Mouse (Mus musculus) lung, postnatal 10 days (tissue): Measurements from ENCODE around the gene Nfic.

ENCODE experiments used
- DNase-seq: peaks from one replicate; pipeline ENCODE4 v3.0.0; 2021

The Nfic gene

DNA sequence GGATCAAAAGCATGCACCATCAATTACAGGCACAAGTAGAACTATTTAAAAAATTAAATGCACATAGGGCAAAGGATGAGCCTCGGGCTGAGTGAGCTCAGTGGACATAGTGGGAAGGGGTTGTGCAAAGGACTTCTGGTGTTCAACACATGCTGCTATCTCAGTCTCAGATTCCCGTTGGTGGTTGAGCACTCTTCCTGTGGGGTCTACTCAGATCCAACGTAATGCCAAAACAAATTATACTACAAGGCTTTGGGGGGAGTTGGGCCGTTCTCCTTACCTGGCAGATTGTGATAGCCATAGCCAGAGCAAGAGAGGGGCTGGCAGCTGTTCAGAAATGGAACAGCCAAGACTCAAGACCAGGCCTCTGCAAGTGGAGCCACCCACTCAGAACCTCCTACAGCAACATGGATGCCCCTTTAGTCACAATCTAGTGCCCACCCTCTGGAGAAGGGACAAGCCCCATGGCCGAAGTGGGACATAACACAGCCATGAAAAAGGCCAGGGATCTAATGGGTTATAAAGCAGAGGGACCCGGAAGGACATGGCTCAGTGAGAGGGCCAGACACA lies 75.5 kb downstream of the Nfic start:
- DNase-seq, result no peak

GRCm38 (mm10) chr10:81379183-81379553 lies 76.3 kb downstream of the Nfic start:
- DNase-seq, result no peak

DNA sequence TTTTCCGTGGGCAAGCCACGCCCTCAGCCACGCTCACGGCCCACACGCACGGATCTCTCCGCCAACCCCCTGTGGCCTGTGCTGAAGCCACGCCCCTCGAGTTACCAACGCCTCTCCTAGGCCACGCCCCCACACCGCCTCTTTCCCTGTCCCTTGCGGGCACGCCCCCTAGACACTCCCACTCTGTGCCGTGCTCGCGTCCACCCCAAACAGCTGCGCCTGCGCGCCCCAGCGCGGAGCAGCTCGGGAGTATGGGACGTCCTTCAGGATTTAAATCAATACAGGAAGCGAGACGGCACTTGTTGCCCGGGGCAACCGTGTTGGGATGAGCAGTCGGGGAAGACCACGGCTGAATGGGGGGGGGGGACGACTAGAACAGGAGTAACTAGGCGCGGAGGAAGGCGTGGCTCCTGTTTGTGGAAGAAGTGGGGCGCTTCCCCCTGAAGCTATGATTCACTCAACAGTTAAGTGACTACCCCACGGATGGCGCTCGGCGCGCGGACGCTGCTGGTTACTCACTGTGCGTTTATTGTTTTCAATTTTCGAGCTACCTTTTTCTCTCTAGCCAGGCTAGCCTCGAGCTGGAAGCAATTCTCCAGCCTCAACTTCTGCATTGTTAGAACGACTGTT lies 76.8 kb downstream of the Nfic start:
- peak; percentile 100 for DNase-seq

DNA sequence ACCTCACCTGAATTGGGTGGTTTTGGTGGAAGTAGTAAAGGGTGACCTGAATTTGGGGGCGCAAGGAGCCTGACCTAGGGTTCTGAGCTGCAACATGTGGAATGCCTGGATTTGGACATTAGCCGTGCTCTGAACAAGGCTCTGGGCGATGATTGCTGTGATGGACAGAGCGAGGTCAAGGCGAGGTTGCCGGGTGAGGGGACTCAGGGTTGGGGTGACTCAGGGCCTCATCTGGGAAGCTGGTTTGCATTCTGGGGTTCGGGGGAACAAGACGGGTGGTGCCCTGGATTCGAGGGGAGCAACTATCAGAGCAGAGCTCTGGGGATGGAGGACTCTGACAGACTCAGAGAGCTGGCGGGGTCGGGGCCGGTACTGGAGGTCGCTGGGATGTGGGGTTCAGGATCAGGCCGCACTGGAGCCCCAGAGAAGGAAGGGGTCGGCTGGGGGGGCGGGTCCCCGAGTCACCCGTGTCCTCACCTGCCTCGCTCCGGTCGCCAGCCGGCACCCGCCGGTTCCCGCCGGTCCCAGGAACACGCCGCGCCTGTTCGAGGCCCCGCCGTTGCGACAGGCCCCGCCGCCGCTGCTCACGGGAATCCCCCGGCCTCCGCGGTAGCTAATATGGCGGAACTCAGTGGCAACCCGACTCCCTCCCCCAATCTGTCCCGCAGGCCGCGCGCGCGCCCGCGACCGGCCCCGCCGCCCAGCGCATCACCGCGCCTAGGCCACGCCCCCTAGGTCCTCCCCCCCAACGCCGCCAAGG lies 77.5 kb downstream of the Nfic start, which contains the start of gene Fzr1:
Fzr1 (minus strand) TSS at position 724 of the 760 bp plus-strand sequence.
- DNase-seq, result no peak

DNA sequence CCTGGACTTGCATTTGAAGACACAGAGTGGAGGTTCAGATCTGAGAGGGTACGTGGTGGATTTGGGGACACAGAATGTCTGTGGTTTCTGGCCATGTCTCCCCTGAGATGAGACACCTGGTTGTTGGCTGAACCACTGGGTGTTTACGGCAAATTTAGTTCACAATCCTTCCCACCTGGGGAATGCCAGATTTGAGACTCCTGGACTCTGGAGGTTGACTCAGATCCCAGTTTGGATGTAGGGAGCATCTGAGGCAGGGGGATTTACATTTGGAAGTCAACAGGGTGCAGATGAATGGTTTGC lies 78.1 kb downstream of the Nfic start:
- DNase-seq, result no peak

DNA sequence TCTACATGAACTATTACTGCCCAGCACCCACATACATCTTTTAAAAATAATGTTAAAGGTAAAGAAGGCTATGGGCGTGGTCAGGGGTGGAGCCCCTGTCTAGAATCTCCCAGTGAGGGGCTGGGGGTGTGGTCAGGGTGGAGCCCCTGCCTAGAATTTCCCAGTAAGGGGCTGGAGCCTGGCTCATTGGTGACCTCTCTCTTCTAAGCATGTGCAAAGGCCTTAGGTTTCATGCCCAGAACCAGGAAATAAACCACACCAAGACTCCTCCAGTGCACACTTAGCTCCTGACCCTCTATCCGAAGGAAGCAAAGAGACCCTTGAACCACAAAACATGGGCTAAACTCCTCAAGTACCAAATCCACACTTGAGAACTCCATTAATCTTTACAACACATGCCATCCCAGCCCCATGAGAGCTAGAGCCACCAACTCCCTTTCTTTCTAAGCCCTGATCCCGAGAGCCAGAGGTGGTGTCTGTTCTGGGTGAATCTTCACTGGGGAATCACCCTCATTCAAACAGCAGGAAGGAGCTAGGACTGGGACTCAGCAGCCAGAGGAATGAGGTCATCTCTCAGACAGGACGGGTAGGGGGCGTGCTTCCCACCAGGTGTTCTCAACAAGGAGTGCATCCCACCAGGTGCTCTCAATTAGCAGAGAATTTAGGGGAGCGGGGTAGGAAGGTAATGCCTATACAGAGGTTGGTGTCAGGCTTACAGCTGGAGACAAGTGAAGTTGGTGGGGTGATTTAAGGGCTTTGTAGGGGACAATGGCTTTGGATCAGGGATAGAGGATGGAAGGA lies 78.7 kb downstream of the Nfic start:
- no peak for DNase-seq

- no peak for DNase-seq
Observed at GRCm38 (mm10) chr10:81375322-81375721, 80.1 kb downstream of the Nfic start.

GRCm38 (mm10) chr10:81367207-81367495 lies 88.3 kb downstream of the Nfic start:
- DNase-seq, result no peak

GRCm38 (mm10) chr10:81366477-81367206 lies 88.8 kb downstream of the Nfic start:
- DNase-seq, result no peak

- no peak for DNase-seq
Observed at GRCm38 (mm10) chr10:81365672-81366476, 89.6 kb downstream of the Nfic start, which contains the start of gene 4930404N11Rik. 4930404N11Rik (minus strand) TSS chr10:81365816.

DNA sequence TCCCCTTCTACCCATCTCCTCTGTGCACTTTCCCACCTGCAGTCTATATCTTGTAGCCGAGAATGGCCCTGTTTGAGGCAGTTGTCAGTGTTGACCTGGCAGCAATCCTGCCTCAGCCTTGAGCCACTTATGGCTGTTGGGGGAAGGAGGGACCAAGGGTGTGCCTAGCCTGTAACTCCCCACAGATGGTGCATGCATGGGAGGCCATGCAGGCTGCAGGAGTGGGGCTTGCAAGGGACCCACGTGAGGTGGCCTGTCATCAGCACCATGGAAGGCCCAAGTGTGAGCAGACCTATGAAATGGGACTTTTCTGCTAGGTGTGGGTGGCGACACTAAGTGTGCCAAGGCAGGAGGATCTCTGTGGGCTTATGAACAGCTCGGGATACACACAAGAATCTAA lies 90.4 kb downstream of the Nfic start:
- DNase-seq, result no peak

DNA sequence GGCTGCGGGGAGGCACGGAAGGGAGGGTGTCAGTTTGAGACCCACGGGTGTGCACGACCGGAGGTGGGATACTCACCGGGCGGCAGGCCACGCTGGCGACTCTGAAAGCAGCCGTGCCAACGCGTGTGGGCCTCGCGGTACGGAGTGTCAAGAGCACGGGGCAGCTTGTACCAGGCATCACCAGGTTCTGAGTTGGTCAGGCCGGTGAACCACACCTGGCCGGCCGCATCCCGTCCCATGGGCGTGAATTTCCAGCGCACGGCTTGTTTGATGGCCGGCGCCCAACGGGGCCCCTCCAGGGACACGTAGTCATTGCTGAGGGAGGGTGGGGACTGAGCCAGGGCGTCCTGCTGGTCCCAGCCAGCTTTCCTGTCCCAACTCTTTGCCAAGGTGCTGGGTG lies 90.8 kb downstream of the Nfic start:
- no peak for DNase-seq

DNA sequence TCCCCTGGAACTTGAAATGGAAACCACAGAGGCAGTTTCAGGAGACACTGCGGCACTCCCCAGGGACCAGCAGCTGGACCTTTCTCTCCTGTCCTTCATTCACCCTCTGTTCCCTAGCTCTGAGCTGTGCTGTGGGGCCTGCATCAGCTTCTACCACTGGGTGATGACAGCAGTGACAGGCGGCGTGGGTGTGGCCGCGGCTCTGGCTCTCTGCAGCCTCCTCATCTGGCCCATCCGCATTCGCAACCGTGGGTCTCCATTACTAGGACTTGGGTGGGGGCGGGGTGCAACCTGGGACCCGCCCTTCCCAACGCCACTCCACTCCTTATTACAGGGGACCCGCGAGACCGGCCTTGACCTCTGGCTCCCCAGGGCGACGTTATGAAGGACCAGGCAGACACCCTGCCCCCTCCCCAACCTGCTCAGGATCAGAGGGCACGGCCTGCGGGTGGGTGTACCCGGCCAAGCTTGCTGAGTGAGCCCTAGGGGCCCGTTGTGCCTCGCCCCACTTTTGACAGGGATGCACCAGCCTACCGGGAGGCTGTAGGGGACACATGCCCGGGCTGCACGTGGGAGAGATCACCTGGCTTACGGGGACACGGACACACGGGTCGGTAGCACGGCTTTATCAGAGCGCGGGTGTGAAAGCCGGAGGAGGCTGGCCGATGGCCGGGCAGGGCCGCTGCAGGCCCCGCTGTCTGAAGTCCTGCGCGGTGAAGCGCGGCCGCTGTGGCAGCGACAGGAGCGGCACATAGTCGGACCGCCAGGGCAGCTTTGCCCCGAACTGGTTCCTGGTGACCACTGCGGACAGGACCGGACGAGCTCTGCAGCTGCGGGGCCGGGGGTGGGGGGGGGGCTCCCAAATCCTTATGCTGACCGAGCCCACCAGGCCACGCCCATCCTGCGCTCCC lies 91.7 kb downstream of the Nfic start:
- DNase-seq, result no peak

DNA sequence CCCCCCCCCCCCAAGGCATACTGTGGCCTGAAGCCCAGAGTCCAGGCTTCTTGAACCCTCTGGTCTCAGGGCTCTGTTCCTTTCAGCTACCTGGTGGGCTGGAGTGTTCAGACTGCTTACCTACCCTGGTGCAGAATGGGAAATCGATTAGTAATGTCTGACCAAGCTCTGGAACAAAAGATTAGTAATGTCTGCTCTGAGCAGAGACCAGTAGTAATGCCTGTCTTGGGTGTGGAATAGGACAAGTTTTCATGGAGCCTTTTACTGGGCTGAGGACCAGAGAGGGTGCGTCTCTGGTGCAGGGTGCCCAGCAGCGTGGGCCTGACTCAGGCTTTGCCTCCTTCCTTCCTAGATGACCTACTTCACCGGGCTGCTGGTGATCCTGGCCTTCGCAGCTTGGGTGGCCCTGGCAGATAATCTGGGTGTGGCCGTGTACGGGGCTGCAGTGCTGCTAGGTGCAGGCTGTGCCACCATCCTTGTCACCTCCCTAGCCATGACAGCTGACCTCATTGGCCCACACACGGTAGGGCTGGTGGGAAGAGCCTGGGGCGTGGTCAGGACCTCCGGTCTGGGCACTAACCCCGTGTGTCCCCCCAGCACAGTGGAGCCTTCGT lies 93.0 kb downstream of the Nfic start:
- DNase-seq, result no peak

GRCm38 (mm10) chr10:81360721-81361120 lies 94.7 kb downstream of the Nfic start:
- no peak for DNase-seq

DNA sequence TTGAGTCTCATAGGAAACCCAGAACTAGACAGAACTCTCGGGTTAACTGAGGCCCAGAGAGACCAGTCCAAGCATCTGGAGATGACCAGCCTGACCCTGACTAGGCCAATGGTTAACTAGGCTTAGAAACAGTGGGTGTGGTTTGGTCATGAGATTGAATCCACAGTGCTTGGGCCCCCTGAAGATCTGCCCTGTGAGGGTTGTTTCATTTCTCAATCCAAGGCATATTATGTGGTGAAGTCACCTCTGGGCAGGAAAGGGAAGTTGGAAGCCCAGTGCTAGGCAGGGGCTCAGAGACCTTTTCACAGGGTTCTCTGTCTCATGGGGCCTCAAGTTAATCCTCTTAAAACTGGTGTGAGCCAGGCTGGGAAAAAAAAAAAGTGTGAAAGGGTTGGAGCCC lies 96.6 kb downstream of the Nfic start:
- DNase-seq, result no peak

- DNase-seq, result peak; percentile 41
Observed at GRCm38 (mm10) chr10:81358209-81358608, 97.2 kb downstream of the Nfic start.

DNA sequence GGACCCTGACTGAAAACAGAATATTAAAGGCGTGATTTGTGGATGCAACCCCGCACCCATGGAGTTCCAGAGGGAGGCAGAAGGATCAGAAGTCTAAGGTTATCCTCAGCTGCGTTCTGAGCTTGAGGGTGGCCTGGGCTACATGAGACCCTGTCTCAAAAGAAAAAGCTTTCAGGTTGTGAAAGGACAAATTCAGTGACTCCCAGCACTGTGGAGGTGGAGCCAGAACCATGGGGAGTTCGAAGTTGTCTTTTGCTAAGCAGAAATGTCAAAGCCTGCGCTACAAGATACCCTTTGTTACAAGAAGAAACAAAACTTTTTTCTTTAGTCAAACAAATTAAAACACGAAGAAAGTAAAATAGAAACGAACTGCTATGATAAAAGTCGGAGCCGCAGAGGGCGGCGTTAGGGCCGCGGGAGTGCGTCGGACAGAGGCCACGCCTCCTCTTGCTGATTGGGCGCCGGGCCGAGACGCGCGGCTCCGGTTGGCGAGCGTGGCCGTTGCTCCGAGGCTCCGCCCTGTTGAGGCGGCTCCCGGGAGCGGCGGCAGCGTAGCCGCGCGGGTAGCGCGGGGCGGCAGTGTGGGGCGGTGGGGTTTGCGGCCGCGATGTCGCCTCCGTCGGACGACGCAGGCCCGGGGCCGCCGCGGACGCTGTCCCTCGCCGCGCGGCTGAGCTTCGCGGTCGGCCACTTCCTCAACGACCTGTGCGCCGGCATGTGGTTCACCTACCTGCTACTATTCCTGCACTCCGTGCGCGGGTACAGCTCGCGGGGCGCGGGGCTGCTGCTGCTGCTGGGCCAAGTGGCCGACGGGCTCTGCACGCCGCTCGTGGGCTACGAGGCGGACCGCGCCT lies 98.2 kb downstream of the Nfic start, which contains the start of gene Mfsd12:
Mfsd12 (plus strand) TSS at position 501 of the 854 bp plus-strand sequence.
- DNase-seq, result peak; percentile 95

DNA sequence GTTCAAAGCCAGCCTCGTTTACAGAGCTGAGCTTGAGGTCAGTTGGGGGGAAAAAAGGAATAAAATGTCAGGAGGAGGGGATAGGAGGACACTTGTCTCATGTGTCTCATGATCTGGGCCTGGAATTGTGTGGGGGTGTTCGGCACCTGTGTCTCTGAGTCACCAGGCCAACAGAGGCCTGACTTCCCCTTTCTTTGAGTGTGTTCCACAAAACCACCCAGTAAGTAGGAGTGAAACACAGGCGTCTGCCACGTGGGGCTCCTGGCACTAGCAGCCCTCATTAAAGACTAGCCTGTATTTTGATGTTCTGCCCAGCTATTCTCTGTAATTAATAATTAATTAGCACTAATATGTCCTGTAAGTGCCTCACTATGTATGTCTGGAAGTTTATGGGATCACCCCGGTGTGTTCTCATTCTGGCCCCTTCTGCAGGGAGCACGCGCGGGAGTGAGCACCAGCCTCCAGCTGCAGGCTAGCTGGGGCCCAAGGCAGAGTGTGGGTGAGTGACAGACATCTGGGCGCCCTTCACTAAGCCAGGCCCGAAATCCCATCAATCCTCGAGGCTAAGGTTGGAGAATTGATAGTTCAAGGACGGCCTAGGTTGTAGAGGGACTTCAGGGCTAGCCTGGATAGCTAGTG lies 99.0 kb downstream of the Nfic start:
- DNase-seq, result no peak
